Mouse (Mus musculus): ENCODE measurements around the gene Wtap. TPM values are rescaled to one million over a fixed set of nuclear protein-coding genes. Genes with fewer than 3 reads are reported as not detected.
"Not testable (repeated sequence)": the region's sequence is repeated elsewhere in the genome, so short reads cannot be mapped to it uniquely, and the experiment has no call there.

Wtap gene
- 31.1 and 31.2 TPM in 2 replicates for polyA plus RNA-seq (2012; rRNA removed)

DNA sequence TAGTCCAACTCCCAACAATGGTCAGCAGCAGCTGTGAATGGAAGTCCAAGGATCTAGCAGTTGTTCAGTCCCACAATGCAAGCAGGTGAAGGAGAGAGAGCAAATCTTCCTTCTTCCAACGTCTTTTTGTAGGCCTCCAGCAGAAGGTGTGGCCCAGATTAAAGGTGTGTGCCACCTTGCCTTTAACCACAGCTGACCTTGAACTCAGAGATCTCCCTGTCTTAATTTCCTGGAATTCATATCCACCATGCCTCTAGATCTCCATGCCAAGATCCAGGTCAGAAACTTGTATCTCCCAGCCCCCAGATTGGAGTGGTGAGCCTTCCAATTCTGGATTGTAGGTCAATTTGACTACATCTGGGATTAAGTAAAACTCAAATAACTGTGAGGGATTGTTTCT, at the start of gene Wtap:
TSS of gene Wtap (minus strand) at position 101 of the 400 bp plus-strand sequence.
- Histone ChIP-seq H3K4me3 (ENCODE audit: control insufficient read depth, insufficient read depth, low read length) (no peak within 1 kb of the TSS), H3K4me1 (replicated peaks; ENCODE audit: control insufficient read depth, insufficient read depth, low read length) (peaks cover 3% of the 10 kb centered on the region; the same call in 1 of the 2 replicates), H3K36me3 (ENCODE audit: control insufficient read depth, insufficient read depth, low read length) (no peaks in the 10 kb centered on the region), H3K27ac (ENCODE audit: control insufficient read depth, insufficient read depth, low read length) (no peak within 1 kb of the TSS), H3K27me3 (ENCODE audit: control insufficient read depth, insufficient read depth, low read length) (no peaks in the 10 kb centered on the region)
- TF ChIP-seq CTCF (IDR thresholded peaks at IDR 0.05; ENCODE audit: borderline replicate concordance, control insufficient read depth, extremely low read depth, insufficient read depth, low read length, poor library complexity) (no peak), POLR2A (IDR thresholded peaks at IDR 0.05; ENCODE audit: control insufficient read depth, extremely low read depth, insufficient read depth, low read length, poor library complexity) (no peak)
- DNase-seq: no peak
- 82% methylated on average over 1 of the region's 1 CpGs for WGBS

DNA sequence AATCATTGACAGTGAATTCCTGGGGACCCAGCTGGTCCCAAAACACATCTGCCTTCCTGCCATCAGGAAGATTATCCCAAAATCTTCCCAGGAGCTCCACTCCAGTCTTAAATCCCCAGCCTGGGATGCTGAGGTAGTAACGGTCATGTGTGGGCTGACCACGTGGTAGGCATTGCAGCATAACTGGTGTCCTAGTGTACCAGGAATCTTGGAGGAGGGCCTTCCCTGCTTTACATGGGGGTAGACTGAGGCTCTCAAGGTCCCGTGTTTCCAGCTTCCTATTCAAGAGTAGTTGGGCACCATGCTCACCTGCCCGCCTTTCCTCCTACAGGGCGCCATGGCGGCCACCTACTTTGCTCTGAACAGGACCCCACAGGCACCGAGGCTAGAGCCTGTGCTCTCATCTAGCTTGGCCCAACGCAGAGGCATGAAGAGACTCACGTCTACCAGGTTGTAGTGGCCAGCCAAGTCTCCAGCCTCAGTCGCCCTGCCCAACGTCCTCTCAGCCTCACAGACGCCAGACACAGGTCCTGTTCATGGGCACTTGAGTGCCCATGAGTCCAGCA, 42.7 kb upstream of the Wtap start:
- H3K27ac ChIP-seq (ENCODE audit: control insufficient read depth, insufficient read depth, low read length); DNase-seq; H3K4me1 ChIP-seq (replicated peaks; ENCODE audit: control insufficient read depth, insufficient read depth, low read length); H3K27me3 ChIP-seq (ENCODE audit: control insufficient read depth, insufficient read depth, low read length); H3K36me3 ChIP-seq (ENCODE audit: control insufficient read depth, insufficient read depth, low read length); H3K4me3 ChIP-seq (ENCODE audit: control insufficient read depth, insufficient read depth, low read length): not testable (repeated sequence)
- 97% methylated on average over 4 of the region's 12 CpGs for WGBS

DNA sequence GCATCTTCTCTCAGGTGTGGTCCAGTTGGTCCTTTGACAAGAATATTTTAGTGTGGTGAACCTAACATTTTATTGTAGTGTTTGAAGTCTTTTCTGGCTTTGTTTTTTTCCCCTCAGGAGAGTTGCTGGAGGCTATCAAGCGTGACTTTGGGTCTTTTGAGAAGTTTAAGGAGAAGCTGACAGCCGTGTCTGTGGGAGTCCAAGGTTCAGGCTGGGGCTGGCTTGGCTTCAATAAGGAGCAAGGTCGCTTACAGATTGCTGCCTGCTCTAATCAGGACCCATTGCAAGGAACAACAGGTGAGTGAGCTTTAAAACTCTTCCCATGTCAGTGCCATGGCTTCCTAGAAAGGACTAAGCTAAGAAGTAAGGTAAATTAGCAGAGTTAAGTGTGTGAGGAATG, 19.3 kb upstream of the Wtap start:
- 89% methylated on average over 3 of the region's 3 CpGs for WGBS
- Histone ChIP-seq H3K4me3 (ENCODE audit: control insufficient read depth, insufficient read depth, low read length) (no peak overlapping the region), H3K27me3 (ENCODE audit: control insufficient read depth, insufficient read depth, low read length) (no peaks in the 10 kb centered on the region), H3K36me3 (ENCODE audit: control insufficient read depth, insufficient read depth, low read length) (peaks cover 21% of the 10 kb centered on the region), H3K4me1 (replicated peaks; ENCODE audit: control insufficient read depth, insufficient read depth, low read length) (peaks cover 4% of the 10 kb centered on the region), H3K27ac (ENCODE audit: control insufficient read depth, insufficient read depth, low read length) (no peak overlapping the region)
- TF ChIP-seq POLR2A (IDR thresholded peaks at IDR 0.05; ENCODE audit: control insufficient read depth, extremely low read depth, insufficient read depth, low read length, poor library complexity): no peak
- no peak for DNase-seq

DNA sequence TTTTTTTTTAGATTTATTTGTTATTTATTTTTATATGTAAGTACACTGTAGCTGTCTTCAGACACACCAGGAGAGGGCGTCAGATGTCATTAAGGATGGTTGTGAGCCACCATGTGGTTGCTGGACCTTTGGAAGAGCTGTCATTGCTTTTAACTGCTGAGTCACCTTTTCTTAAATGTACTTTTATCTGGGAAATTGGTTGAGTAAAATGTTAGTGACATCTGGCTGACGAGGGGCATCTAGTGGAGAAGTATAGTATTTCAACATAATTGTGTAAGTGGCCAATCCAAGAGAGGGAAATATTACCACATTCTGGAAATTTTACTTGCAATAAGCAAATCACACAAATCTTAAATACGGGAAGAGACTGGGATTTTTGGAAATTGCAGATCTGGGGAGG, 15.9 kb upstream of the Wtap start:
- 17% methylated on average over 3 of the region's 3 CpGs for whole genome bisulfite sequencing
- no peak overlapping the region for H3K27ac ChIP-seq (ENCODE audit: control insufficient read depth, insufficient read depth, low read length)
- TF ChIP-seq POLR2A (IDR thresholded peaks at IDR 0.05; ENCODE audit: control insufficient read depth, extremely low read depth, insufficient read depth, low read length, poor library complexity) (no peak), CTCF (IDR thresholded peaks at IDR 0.05; ENCODE audit: borderline replicate concordance, control insufficient read depth, extremely low read depth, insufficient read depth, low read length, poor library complexity) (no peak)
- peak; percentile 39 for DNase-seq
- H3K4me1 ChIP-seq (replicated peaks; ENCODE audit: control insufficient read depth, insufficient read depth, low read length): peaks cover 7% of the 10 kb centered on the region
- no peaks in the 10 kb centered on the region for H3K27me3 ChIP-seq (ENCODE audit: control insufficient read depth, insufficient read depth, low read length)
- peaks cover 17% of the 10 kb centered on the region for H3K36me3 ChIP-seq (ENCODE audit: control insufficient read depth, insufficient read depth, low read length)
- no peak overlapping the region for H3K4me3 ChIP-seq (ENCODE audit: control insufficient read depth, insufficient read depth, low read length)

DNA sequence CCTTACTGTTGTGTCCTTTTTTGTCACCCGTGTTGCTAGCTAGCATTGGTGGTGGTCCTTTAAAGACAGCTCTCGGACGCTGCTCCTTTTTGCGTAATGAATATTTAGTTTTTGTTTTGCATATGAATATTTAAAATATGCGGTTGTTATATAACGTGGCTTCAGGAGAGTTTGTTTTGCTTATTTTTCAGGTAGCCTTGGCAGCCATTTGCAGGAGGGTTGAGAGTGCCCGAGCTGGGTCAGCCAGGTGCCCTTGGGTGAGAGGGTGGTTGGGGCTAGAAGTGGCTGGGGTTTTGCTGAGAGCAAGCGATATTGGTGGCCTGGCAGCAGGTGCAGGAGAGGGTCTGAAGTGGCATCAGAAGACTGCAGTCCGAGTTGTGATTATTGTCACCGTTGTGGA, 14.6 kb upstream of the Wtap start:
- TF ChIP-seq CTCF (IDR thresholded peaks at IDR 0.05; ENCODE audit: borderline replicate concordance, control insufficient read depth, extremely low read depth, insufficient read depth, low read length, poor library complexity): no peak
- TF ChIP-seq POLR2A (IDR thresholded peaks at IDR 0.05; ENCODE audit: control insufficient read depth, extremely low read depth, insufficient read depth, low read length, poor library complexity): no peak
- DNase-seq: no peak
- Histone ChIP-seq H3K36me3 (ENCODE audit: control insufficient read depth, insufficient read depth, low read length) (0 out of 2 replicates have a peak, but pooled peaks cover 6% of the 10 kb centered on the region), H3K27ac (ENCODE audit: control insufficient read depth, insufficient read depth, low read length) (no peak overlapping the region), H3K4me1 (replicated peaks; ENCODE audit: control insufficient read depth, insufficient read depth, low read length) (peaks cover 7% of the 10 kb centered on the region), H3K4me3 (ENCODE audit: control insufficient read depth, insufficient read depth, low read length) (peak overlapping the region; percentile 70), H3K27me3 (ENCODE audit: control insufficient read depth, insufficient read depth, low read length) (no peaks in the 10 kb centered on the region)
- 2% methylated on average over 10 of the region's 10 CpGs for WGBS

DNA sequence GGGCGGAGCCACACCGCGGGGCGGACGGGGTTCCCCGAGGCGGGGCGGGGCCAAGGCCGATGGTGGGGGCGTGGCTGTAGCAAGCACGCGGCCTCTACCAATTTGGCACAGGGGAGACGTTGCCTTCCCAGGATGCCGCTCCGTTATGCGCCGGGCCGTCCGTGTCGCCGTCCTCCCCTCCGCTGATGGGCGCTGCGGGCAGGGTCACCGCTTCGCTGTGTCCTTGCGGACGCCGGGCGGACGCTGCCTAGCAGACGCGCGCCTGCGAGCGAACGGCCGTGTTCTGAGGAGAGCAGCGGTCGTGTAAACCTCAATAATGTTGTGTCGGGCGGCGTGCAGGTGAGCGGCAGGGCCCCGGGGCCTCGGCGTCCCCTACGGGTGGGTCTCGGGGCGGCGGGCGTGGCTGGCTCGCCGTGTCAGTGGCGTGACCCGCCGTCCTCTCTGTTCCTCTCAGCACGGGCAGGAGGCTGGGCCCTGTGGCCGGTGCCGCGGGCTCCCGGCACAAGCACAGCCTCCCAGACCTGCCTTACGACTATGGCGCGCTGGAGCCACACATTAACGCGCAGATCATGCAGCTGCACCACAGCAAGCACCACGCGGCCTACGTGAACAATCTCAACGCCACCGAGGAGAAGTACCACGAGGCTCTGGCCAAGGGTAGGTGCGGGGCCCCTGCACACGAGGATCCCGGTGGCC, 13.9 kb upstream of the Wtap start:
- Histone ChIP-seq H3K27ac (ENCODE audit: control insufficient read depth, insufficient read depth, low read length) (no peak overlapping the region), H3K27me3 (ENCODE audit: control insufficient read depth, insufficient read depth, low read length) (no peaks in the 10 kb centered on the region), H3K36me3 (ENCODE audit: control insufficient read depth, insufficient read depth, low read length) (0 out of 2 replicates have a peak, but pooled peaks cover 3% of the 10 kb centered on the region), H3K4me3 (ENCODE audit: control insufficient read depth, insufficient read depth, low read length) (peak overlapping the region; percentile 70), H3K4me1 (replicated peaks; ENCODE audit: control insufficient read depth, insufficient read depth, low read length) (peaks cover 7% of the 10 kb centered on the region)
- TF ChIP-seq CTCF (IDR thresholded peaks at IDR 0.05; ENCODE audit: borderline replicate concordance, control insufficient read depth, extremely low read depth, insufficient read depth, low read length, poor library complexity) (0 out of 2 replicates have a peak, but pooled peaks have one; percentile 21), POLR2A (IDR thresholded peaks at IDR 0.05; ENCODE audit: control insufficient read depth, extremely low read depth, insufficient read depth, low read length, poor library complexity) (0 out of 2 replicates have a peak, but pooled peaks have one; percentile 28)
- DNase-seq: peak; percentile 98
- WGBS: under 1% methylated on average over 76 of the region's 76 CpGs

DNA sequence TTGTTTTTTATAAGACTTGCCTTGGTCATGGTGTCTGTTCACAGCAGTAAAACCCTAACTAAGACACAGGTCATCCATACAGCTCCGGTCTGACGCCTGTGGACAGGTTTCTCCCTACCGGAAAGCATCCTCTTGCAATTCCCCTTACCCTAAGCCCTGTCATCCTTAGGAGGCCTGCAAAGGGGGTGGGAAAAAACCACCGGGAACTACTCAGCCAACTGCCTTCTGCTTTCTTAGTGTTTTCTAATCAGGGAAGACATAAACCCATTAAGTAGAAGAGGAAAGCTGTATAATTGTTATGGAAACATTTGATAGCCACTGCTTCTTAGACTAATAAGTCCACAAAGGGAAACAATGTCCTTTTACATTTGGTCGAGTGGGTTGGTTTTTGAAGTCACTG, 13.0 kb upstream of the Wtap start:
- Histone ChIP-seq H3K4me1 (replicated peaks; ENCODE audit: control insufficient read depth, insufficient read depth, low read length) (peaks cover 7% of the 10 kb centered on the region), H3K36me3 (ENCODE audit: control insufficient read depth, insufficient read depth, low read length) (no peaks in the 10 kb centered on the region), H3K27ac (ENCODE audit: control insufficient read depth, insufficient read depth, low read length) (no peak overlapping the region), H3K4me3 (ENCODE audit: control insufficient read depth, insufficient read depth, low read length) (no peak overlapping the region), H3K27me3 (ENCODE audit: control insufficient read depth, insufficient read depth, low read length) (no peaks in the 10 kb centered on the region)
- TF ChIP-seq CTCF (IDR thresholded peaks at IDR 0.05; ENCODE audit: borderline replicate concordance, control insufficient read depth, extremely low read depth, insufficient read depth, low read length, poor library complexity) (no peak), POLR2A (IDR thresholded peaks at IDR 0.05; ENCODE audit: control insufficient read depth, extremely low read depth, insufficient read depth, low read length, poor library complexity) (no peak)
- WGBS: 86% methylated on average over 5 of the region's 5 CpGs
- DNase-seq: no peak

DNA sequence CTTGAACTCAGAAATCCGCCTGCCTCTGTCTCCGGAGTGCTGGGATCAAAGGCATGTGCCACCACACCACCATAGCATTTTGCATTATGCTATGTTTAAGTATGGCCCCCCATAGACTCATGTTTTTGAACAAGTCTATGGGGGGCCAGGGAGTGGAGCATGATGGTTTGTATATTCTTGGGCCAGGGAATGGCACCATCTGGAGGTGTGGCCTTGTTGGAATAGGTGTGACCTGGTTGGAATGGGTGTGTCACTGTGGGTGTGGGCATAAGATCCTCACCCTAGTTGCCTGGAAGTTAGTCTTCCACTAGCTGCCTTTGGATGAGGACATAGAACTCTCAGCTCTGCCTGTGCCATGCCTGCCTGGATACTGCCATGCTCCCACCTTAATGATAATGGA, 12.6 kb upstream of the Wtap start, which contains the start of gene Sod2:
TSS of gene Sod2 (plus strand) at position 301 of the 400 bp plus-strand sequence.
- 95% methylated on average over 2 of the region's 2 CpGs for WGBS
- not testable (repeated sequence) for H3K27me3 ChIP-seq (ENCODE audit: control insufficient read depth, insufficient read depth, low read length); H3K27ac ChIP-seq (ENCODE audit: control insufficient read depth, insufficient read depth, low read length); DNase-seq; H3K36me3 ChIP-seq (ENCODE audit: control insufficient read depth, insufficient read depth, low read length); H3K4me1 ChIP-seq (replicated peaks; ENCODE audit: control insufficient read depth, insufficient read depth, low read length)
- H3K4me3 ChIP-seq (ENCODE audit: control insufficient read depth, insufficient read depth, low read length): peak within 1 kb of the TSS; percentile 70

DNA sequence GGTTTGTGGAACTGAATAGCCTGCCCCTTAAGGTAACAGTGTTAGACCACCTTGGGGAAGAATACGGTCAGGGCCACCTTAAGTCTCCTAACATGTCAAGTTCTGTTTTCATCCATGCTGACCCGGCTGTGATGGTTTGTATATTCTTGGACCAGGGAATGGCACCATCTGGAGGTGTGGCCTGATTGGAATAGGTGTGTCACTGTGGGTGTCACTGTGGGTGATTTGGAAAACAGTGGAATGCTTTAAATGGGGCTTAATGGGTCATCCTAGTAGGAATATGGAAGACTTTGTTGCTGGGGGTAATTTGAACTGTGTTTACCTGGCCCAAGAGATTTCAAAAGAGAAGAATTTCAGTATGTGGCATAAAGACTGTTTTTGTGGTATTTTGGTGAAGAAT, 10.5 kb upstream of the Wtap start:
- not testable (repeated sequence) for H3K27ac ChIP-seq (ENCODE audit: control insufficient read depth, insufficient read depth, low read length); H3K4me3 ChIP-seq (ENCODE audit: control insufficient read depth, insufficient read depth, low read length); H3K4me1 ChIP-seq (replicated peaks; ENCODE audit: control insufficient read depth, insufficient read depth, low read length); DNase-seq; H3K27me3 ChIP-seq (ENCODE audit: control insufficient read depth, insufficient read depth, low read length); H3K36me3 ChIP-seq (ENCODE audit: control insufficient read depth, insufficient read depth, low read length)
- 96% methylated on average over 2 of the region's 2 CpGs for WGBS

Data from thymus, adult 2 months (tissue).